Mouse (Mus musculus): ENCODE measurements around the gene Hoxa6. TPM values are rescaled to one million over a fixed set of nuclear protein-coding genes. Genes with fewer than 3 reads are reported as not detected.

The Hoxa6 gene
- polyA plus RNA-seq, 1 experiment = not detected

DNA sequence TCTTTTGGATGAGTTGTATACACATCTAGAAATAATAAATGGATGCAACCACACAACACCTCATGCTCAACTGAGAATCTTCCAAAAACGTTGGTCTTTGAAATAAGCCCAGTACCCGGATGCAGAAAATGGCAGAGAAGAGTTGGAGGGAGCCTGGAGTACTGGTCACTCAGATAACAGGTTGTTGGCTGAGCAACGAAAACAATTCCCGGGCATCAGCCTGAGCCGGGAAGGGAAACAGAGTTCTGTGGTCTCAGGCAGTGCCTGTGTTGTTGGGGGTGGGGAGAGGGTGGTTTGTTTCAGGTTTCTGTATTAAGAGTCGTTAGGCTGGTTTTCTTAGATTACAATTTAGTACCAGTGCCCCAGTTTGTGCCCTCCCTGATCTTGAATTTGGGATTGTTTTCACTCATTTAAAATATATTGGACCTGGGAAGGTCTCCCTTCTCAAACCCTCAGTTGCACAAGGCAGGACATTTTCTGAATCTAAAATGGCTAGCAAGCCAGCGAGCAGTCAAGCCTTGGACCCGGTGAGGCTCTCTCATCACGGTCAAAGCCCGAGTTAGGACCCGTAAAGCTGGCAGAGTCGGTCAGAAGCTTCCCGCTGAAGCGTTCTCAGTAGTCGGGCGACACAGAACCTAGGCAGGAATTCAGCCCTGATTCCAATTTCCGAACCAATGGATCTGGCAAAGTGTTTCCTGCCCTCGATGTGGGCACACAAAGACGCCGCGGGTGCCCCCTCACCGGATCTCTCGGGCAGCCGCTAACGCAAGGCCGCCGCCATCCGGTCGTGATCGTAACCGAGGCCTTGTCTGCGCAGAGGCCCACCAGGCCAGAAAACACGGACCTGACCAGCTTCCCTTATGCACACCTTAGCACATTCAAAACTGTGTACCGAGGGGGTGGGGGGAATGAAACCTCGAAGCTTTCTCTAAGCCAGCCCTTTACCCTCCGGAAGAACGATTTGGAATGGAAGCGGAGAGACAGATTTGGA, 20.2 kb upstream of the Hoxa6 start:
- TF ChIP-seq POLR2A (IDR thresholded peaks at IDR 0.05; ENCODE audit: borderline replicate concordance, low read depth, low read length) (no peak), CTCF (IDR thresholded peaks at IDR 0.05; ENCODE audit: low read depth, low read length) (no peak)
- Histone ChIP-seq H3K4me3 (ENCODE audit: insufficient read depth, low read length) (no peak overlapping the region), H3K27ac (ENCODE audit: insufficient read depth, low read depth, low read length) (no peak overlapping the region), H3K4me1 (ENCODE audit: control insufficient read depth, insufficient read depth, low read length) (no peaks in the 10 kb centered on the region)

- Histone ChIP-seq H3K4me1 (ENCODE audit: control insufficient read depth, insufficient read depth, low read length) (no peaks in the 10 kb centered on the region), H3K27ac (ENCODE audit: insufficient read depth, low read depth, low read length) (no peak overlapping the region), H3K4me3 (ENCODE audit: insufficient read depth, low read length) (no peak overlapping the region)
- TF ChIP-seq POLR2A (IDR thresholded peaks at IDR 0.05; ENCODE audit: borderline replicate concordance, low read depth, low read length) (no peak), CTCF (IDR thresholded peaks at IDR 0.05; ENCODE audit: low read depth, low read length) (no peak)
These were observed 19.1 kb upstream of the Hoxa6 start for GRCm38 (mm10) chr6:52227470-52228222.

DNA sequence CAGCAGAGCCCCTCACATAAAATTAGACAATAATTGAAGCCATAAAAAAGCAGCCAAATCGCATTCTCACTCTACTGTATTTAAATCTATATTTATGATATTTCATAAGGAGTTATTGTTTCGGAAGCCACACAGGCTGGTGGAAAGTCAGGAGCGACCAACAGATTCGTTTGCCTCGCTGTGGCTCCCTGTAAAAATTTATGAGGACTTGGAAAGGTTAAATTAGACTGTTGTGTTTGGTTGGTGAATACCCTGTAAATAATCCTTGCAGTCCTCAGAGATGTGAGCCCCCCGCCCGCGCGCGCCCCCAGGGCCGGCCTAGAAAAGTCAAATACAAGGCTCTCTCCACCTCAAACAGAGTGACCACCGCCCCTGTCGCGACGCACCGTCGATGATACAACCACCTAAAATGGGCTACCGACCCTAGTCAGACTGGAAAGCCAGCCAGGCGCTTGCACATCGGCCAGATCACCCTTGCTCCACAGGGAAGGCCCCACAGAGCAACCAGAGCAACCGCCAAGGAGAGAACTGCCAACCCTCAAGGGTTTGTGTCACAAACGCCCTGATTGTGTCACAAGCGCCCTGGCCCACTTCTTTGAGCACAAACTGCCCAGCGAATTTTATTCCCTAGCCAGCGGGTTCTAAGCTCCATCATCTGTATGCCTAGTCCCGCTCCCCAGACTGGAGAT, 18.2 kb upstream of the Hoxa6 start:
- Histone ChIP-seq H3K27ac (ENCODE audit: insufficient read depth, low read depth, low read length) (no peak overlapping the region), H3K4me1 (ENCODE audit: control insufficient read depth, insufficient read depth, low read length) (no peaks in the 10 kb centered on the region), H3K4me3 (ENCODE audit: insufficient read depth, low read length) (no peak overlapping the region)
- no peak for TF ChIP-seq POLR2A (IDR thresholded peaks at IDR 0.05; ENCODE audit: borderline replicate concordance, low read depth, low read length)
- no peak for TF ChIP-seq CTCF (IDR thresholded peaks at IDR 0.05; ENCODE audit: low read depth, low read length)

GRCm38 (mm10) chr6:52225612-52226568, 17.4 kb upstream of the Hoxa6 start:
- H3K4me3 ChIP-seq (ENCODE audit: insufficient read depth, low read length) = peak overlapping the region; percentile 5; the same call in 1 of the 2 replicates
- no peak for TF ChIP-seq CTCF (IDR thresholded peaks at IDR 0.05; ENCODE audit: low read depth, low read length)
- TF ChIP-seq POLR2A (IDR thresholded peaks at IDR 0.05; ENCODE audit: borderline replicate concordance, low read depth, low read length) = no peak
- no peaks in the 10 kb centered on the region for H3K4me1 ChIP-seq (ENCODE audit: control insufficient read depth, insufficient read depth, low read length)
- H3K27ac ChIP-seq (ENCODE audit: insufficient read depth, low read depth, low read length) = no peak overlapping the region

DNA sequence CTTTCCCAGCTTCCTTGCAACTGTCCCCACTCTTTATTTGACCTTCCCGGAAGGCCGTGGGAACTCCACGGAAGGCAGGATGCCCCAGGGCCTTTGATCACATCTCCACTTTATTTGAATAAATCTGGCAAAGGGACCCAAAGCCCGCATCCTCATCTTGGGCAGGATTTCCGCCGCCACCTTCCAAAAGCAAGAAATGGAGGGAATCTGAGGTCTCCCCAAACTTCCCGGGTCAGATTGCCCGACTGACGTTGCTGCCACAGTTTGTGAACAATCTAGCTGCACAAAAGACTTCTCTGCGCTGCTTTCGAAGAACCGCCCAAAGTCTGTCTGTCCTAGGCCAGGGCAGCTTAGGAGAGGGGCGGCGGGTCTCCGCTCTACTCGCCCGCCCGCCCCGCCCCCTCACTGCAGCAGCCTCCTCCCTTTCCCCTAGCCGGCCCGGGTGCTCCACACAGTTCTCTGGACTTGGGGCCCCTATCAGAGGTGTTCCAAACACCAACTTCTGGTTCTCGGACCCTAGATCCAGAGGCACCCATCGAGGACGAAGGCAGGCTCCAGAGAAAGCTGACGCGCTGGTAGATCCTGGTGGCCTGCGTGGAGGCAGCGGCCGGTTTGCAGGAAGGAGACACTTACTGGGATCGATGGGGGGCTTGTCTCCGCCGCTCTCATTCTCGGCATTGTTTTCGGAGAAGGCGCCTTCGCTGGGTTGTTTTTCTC, 16.5 kb upstream of the Hoxa6 start:
- H3K4me3 ChIP-seq (ENCODE audit: insufficient read depth, low read length) = no peak overlapping the region
- TF ChIP-seq CTCF (IDR thresholded peaks at IDR 0.05; ENCODE audit: low read depth, low read length) (no peak), POLR2A (IDR thresholded peaks at IDR 0.05; ENCODE audit: borderline replicate concordance, low read depth, low read length) (no peak)
- no peaks in the 10 kb centered on the region for H3K4me1 ChIP-seq (ENCODE audit: control insufficient read depth, insufficient read depth, low read length)
- H3K27ac ChIP-seq (ENCODE audit: insufficient read depth, low read depth, low read length) = no peak overlapping the region

- H3K27ac ChIP-seq (ENCODE audit: insufficient read depth, low read depth, low read length) = no peak overlapping the region
- no peaks in the 10 kb centered on the region for H3K4me1 ChIP-seq (ENCODE audit: control insufficient read depth, insufficient read depth, low read length)
These were observed 15.6 kb upstream of the Hoxa6 start for GRCm38 (mm10) chr6:52223939-52224760.

DNA sequence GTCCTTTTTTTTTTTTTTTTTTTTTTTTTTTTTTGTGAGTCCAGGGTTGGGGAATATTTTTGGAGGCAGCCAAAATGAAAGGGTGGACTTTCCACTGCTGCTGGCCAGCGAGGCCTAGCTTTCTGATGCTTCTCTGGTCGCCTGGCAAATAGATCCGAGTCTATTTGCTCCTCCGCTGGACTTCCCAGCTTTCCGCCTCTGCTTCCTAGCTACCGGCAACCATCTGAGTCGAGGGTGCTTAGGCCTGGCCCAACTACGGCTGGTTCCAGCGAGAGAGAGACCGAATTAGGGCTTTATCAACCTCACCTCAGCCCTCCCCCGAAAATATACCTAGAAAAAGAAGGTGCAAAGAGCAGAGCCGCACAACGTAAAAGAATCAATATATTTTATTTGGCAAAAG, 14.2 kb upstream of the Hoxa6 start:
- TF ChIP-seq POLR2A (IDR thresholded peaks at IDR 0.05; ENCODE audit: borderline replicate concordance, low read depth, low read length) = no peak
- TF ChIP-seq CTCF (IDR thresholded peaks at IDR 0.05; ENCODE audit: low read depth, low read length) = no peak
- Histone ChIP-seq H3K4me1 (ENCODE audit: control insufficient read depth, insufficient read depth, low read length) (no peaks in the 10 kb centered on the region), H3K4me3 (ENCODE audit: insufficient read depth, low read length) (no peak overlapping the region), H3K27ac (ENCODE audit: insufficient read depth, low read depth, low read length) (no peak overlapping the region)

More at GRCm38 (mm10) chr6:52223939-52224760, 15.6 kb upstream of the Hoxa6 start:
- TF ChIP-seq CTCF (IDR thresholded peaks at IDR 0.05; ENCODE audit: low read depth, low read length) (no peak), POLR2A (IDR thresholded peaks at IDR 0.05; ENCODE audit: borderline replicate concordance, low read depth, low read length) (no peak)
- no peak overlapping the region for H3K4me3 ChIP-seq (ENCODE audit: insufficient read depth, low read length)

Data from bone marrow macrophage, adult 2 months (primary cell).